Mouse (Mus musculus): ENCODE data around the gene Cav1. TPM values are rescaled to one million over a fixed set of nuclear protein-coding genes. Genes with fewer than 3 reads are reported as not detected.
A peak's percentile ranks its signal among the peaks of the same experiment; 100 is the strongest.

Gene Cav1
- polyA plus RNA-seq, 1 experiment = 735 TPM

DNA sequence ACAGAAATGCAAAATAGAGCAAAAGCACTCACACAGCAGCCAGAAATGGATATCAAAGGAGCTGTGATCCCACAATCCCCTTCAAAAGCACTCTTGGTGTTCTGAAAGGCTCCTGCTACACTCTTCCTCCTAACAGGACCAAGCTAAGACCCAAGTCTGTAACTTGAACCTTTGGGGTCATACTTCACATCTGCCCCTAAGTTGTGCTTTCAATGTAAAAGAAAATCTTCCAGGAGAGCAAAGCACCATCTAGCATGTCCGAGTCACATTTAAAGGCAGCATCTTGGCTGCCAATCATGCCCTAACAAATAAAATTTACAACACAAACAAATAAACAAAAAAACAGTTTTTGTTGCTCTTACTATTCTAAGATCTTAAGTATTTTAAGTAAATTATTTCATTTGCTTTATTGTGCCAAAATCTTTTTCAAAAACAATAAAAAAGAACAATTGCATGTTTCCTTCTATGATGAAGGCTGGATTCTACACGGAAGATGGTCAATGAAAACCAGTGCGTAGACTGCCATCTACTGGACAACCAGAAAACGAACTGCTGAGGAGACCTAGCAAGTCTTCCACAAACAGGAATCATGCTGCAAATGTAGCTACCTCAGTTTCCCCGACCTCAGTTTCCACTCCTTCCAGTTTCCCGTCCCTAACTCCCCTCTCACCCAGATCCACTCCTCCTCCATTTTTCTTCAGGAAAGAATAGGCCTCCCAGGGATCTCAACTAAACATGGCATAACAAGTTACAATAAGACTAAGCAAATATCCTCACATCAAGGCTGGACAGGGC lies 53.0 kb downstream of the Cav1 start:
- peak overlapping the region; percentile 67 for H3K27ac ChIP-seq (replicated peaks; ENCODE audit: low read depth, low read length)
- no peak overlapping the region for H3K4me3 ChIP-seq (ENCODE audit: insufficient read depth, low read depth, low read length)
- H3K4me1 ChIP-seq (ENCODE audit: control insufficient read depth, insufficient read depth, insufficient read length, low read length) = peaks cover 7% of the 10 kb centered on the region

DNA sequence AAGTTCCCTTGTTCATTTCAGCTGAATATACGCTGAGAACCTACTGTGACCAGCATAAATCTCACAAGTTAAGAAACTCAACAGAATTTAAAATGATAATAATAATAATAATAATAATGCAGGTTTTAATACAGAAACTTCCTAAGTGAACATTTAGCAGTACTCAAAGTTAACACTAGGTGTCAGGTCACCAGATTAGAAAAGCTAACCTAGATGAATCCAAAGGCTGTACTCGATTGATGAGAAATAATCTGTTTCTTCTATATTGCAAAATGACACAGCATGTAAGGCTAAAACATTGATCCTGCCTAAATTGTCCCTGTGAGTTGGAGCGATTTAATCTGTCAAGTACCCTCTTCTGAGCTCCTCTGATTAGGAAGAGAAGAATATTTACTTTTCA lies 56.6 kb downstream of the Cav1 start:
- Histone ChIP-seq H3K4me1 (ENCODE audit: control insufficient read depth, insufficient read depth, insufficient read length, low read length) (no peaks in the 10 kb centered on the region; the same call in 1 of the 2 replicates), H3K27ac (replicated peaks; ENCODE audit: low read depth, low read length) (no peak overlapping the region), H3K4me3 (ENCODE audit: insufficient read depth, low read depth, low read length) (no peak overlapping the region)

DNA sequence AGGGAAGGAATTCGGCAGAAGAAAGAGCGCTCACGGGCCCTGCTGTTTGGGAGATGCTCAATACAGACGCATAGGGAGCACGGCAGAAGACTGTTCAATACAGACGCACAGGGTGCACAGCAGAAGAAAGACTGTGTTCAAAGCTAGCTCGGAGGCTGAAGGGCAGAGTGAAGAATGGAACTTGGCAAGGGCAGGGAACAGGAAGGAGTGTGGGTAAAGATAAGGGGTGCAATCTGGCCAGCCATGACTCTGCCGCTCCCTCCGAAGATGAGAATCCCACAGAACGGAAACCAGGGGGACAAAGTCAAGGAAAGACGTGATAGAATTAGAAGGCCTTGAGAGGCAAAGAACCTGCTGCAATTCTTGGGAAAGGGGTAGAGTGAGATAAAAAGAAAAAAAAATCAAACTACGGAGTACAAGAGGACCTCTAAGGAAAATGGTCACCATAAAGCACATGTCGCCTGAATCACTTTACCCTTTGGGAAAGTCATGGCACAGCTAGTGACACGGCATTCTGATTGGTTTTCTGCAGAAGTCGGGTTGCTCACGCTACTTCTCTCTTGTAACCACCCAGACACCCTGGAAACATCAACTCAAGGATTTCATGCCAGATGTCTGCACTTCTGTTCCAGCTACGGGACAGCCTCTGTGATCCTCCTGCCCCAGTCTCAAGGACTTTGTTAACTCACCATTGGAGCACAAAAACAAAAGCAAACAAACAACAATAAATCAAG lies 57.5 kb downstream of the Cav1 start:
- H3K4me3 ChIP-seq (ENCODE audit: insufficient read depth, low read depth, low read length) = no peak overlapping the region
- no peaks in the 10 kb centered on the region; the same call in 1 of the 2 replicates for H3K4me1 ChIP-seq (ENCODE audit: control insufficient read depth, insufficient read depth, insufficient read length, low read length)
- H3K27ac ChIP-seq (replicated peaks; ENCODE audit: low read depth, low read length) = no peak overlapping the region

GRCm38 (mm10) chr6:17374326-17374725 lies 68.2 kb downstream of the Cav1 start:
- Histone ChIP-seq H3K4me3 (ENCODE audit: insufficient read depth, low read depth, low read length) (no peak overlapping the region), H3K4me1 (ENCODE audit: control insufficient read depth, insufficient read depth, insufficient read length, low read length) (no peaks in the 10 kb centered on the region), H3K27ac (replicated peaks; ENCODE audit: low read depth, low read length) (no peak overlapping the region)

DNA sequence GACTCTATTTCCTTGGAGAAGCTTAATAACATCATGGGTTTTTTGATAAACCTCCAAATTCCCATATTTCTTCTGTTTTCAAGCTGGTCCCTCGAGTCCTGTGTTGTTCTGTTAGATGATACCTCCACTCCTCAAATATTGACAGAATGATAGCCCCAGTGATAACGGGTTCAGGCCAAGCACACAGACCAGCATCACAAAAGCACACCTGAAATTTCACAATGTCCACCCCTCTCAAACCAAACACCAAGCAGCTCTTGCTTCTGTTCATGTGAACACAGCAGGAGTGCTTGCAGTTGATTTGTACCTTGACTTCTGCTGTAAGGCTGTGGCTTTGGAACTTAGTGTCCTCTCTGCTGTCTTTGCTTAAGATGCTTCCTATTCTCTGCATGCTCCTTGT lies 71.2 kb downstream of the Cav1 start:
- H3K27ac ChIP-seq (replicated peaks; ENCODE audit: low read depth, low read length) = no peak overlapping the region
- H3K4me3 ChIP-seq (ENCODE audit: insufficient read depth, low read depth, low read length) = no peak overlapping the region
- no peaks in the 10 kb centered on the region for H3K4me1 ChIP-seq (ENCODE audit: control insufficient read depth, insufficient read depth, insufficient read length, low read length)

- no peak overlapping the region for H3K27ac ChIP-seq (replicated peaks; ENCODE audit: low read depth, low read length)
- H3K4me3 ChIP-seq (ENCODE audit: insufficient read depth, low read depth, low read length) = no peak overlapping the region
- H3K4me1 ChIP-seq (ENCODE audit: control insufficient read depth, insufficient read depth, insufficient read length, low read length) = no peaks in the 10 kb centered on the region
Measured at GRCm38 (mm10) chr6:17380102-17380501, 74.0 kb downstream of the Cav1 start.

DNA sequence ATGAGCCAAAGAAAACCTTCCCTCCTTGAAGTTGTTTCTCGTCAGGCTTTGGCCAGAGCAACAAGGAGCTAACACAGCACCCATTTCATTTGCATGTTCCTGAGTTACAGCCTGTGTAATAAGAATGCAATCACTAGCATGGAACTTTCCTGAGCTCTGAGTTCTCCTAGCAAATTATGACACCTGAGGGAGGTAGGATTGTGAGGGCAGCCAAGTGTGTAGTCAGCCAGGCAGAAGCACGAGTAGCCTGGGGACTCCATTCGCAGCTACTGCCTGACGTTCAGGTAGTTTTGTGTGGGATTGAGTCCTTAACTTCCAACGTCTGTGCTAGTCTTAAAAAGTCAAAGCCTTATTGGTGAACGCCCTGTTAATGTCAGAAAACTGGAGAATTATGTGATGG lies 75.6 kb downstream of the Cav1 start:
- Histone ChIP-seq H3K4me3 (ENCODE audit: insufficient read depth, low read depth, low read length) (no peak overlapping the region), H3K4me1 (ENCODE audit: control insufficient read depth, insufficient read depth, insufficient read length, low read length) (no peaks in the 10 kb centered on the region), H3K27ac (replicated peaks; ENCODE audit: low read depth, low read length) (no peak overlapping the region)

GRCm38 (mm10) chr6:17385531-17385930 lies 79.4 kb downstream of the Cav1 start:
- Histone ChIP-seq H3K4me3 (ENCODE audit: insufficient read depth, low read depth, low read length) (no peak overlapping the region), H3K4me1 (ENCODE audit: control insufficient read depth, insufficient read depth, insufficient read length, low read length) (no peaks in the 10 kb centered on the region), H3K27ac (replicated peaks; ENCODE audit: low read depth, low read length) (no peak overlapping the region)

DNA sequence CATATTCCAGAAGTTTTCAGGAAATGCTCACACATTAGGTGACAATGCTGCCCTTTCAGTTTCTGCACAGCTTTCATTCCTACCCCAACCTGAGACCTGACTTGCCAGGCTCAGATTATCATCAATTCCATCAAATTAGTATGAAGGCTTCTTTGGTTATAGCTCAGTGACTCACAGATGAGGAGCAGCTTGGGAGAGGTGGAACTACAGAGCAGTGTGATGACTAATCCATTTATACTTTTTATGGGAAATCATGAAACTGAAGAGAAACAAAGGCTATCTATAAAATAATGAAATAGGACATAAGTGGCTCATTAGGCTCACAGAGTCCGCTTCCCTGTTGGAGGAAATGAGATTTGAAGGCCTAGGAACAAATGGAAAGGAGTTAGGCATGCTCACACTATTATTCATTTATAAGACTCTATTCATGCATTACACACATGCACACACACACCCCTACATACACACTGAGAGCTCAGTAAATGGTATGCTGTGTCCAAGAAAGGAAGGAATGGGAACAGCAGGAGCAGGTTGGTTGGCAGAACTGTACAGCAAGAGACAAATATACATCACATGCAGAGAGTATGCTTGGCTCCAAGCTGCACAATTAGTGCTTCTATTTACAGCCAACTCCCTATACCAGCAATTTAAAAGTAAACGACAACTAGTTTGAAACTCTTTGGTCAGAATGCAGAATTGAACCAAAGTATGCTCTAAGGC lies 82.0 kb downstream of the Cav1 start:
- H3K4me3 ChIP-seq (ENCODE audit: insufficient read depth, low read depth, low read length) = no peak overlapping the region
- H3K27ac ChIP-seq (replicated peaks; ENCODE audit: low read depth, low read length) = no peak overlapping the region
- H3K4me1 ChIP-seq (ENCODE audit: control insufficient read depth, insufficient read depth, insufficient read length, low read length) = no peaks in the 10 kb centered on the region

Other genes with a start within 250 kb of the Cav1 start
- gene Tes, start 241.2 kb upstream of the Cav1 start, polyA plus RNA-seq (2012; ENCODE audit: insufficient read depth, insufficient read length, missing spikeins) = 2.7 and 4.7 TPM in 2 replicates
- 223 and 244 TPM in 2 replicates for gene Cav2, start 25.1 kb upstream of the Cav1 start, polyA plus RNA-seq (2012; ENCODE audit: insufficient read depth, insufficient read length, missing spikeins)
- gene Met, start 157.5 kb downstream of the Cav1 start, polyA plus RNA-seq (2012; ENCODE audit: insufficient read depth, insufficient read length, missing spikeins) = 12.2 and 12.4 TPM in 2 replicates